Mouse (Mus musculus): ENCODE measurements around the gene Cby3.

Gene Cby3

DNA sequence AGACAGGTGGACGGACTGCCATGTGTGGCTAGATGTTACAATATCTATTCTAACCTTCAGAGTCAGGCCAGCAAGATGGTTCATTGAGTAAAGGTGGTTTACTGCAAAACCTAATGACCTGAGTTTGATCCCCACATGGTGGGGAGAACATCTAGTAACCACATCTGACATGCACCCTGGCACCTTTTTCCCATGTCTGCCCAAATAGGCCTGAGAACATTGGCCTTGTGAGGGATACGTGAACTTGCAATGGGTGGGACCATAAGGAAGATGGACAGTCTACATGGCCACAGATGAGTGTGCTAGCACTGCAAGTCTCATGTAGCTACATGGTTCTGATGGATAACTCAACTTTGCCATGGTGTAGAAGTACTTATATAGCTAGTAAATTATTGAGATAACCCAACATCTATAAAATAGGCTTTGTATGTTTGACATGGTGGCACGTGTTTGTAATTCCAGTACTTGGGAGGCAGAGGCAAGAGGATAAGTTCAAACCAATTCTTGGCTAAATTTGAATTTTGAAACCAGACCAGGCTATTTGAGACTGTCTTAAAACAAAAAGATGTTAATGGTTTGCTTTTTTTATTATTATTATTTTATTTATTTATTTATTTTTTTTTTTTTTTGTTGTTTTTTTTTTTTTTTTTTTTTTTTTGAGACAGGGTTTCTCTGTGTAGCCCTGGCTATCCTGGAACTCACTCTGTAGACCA, 34.1 kb downstream of the Cby3 start:
- no peak for DNase-seq (ENCODE audit: low spot score in 2 of 2)

DNA sequence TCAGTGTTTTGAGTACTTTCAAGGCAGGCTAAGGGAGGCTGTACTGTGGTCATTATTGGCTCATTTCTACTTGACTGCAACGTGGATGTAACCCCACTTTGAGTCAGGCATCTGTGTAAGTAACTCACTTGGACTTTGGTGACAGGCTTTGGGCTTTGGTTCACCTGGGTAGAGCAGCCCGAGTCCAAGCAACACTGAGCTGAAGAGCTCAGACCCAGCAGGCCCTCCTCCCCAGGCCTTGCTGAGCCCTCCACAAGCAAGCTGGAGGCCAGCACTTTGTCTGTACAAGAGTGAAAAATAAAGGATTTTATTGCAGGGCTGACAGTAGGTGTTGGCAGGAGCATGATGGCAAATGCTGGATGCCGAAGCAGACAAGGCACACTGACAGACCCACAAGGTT, 34.7 kb downstream of the Cby3 start:
- no peak for DNase-seq (ENCODE audit: low spot score in 2 of 2)

DNA sequence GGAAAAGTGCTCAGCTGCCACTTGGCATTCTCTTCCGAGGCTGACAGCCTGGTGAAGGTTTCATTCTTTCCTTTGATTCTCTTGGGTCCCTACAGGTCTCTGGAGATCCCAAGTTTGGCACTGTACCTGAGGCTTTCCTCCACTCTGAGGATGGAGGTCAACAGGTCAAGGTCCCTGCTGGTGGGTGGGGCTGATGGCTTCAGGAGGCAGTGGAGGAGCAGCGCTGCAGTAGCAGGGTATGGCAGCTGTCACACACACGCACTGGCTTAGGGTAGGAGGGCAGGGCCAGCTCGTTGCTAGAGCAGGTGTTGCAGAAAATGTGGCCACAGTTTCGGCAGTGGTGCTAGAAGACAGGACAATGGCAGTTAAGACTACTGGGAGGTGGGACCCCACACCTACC, 35.4 kb downstream of the Cby3 start:
- no peak for DNase-seq (ENCODE audit: low spot score in 2 of 2)

DNA sequence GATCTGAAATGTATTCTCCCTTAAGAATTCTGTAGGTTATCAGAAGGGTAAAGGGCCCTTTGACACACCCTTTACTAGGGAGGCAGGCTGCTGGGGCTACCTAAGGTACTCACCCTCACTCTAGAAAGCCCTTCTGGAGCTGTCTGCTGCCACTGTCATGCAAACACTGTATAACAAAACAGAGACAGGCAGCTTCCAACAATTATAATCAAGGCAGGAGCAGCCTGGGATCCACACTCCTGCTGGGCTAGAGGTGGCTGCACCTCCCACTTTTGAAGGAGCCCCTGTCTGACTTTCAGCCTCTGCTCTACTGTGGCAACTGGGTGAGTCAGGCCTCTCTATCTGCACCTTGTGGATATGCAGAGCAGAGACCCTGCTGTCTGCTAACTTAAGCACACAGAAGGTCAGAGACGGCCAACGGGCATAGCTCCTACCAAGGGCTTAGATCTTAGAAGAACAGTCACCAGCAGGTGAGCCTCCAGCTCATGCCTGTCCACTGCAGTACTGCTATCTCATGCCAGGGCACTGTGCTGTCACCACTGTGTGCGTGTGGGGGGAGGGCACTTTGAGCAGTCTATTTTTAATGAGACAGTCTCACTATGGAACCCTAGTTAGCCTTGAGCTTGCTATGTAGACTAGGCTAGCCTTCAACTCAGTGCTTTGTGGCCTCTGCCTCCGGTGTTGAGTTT, 37.2 kb downstream of the Cby3 start:
- DNase-seq (ENCODE audit: low spot score in 2 of 2): no peak

DNA sequence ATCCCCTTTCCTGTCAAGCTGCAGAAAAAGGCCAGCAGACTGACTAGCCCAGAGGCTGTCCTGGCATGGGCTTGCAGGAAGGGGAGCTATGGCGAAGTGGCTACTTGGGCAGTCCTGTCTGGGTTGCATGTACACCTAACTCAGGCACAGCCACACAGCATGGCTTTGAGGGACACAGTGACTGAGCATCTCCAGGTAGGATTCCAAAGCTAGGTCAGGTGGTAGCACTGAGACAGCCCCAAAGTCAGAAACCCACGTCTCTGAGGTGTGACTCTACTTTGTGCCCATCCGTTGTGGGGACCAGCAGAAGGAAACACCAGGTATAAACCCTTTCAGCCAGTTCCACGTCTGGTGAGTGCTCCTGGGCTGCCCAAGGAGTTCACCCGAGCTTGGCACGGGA, 39.0 kb downstream of the Cby3 start:
- DNase-seq (ENCODE audit: low spot score in 2 of 2): no peak

DNA sequence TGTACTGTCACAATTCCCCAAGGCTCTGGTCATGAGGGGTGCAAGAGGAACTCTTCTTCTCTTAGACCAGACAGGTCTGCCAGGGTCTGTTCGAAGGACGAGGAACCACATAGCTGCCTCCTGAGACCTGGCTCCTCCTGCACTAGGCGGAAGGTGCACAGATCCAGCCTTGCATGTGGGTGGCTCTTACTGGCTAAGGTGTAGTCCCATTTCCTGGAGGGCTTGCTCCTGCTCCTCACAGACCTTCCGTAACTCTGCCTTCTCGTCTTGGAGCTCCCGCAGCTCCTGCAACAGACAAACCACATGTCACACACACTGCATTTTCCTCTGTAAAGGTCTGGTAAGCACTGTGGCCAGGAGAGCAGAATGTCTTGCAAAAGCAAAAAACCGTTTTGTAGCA, 40.5 kb downstream of the Cby3 start:
- no peak for DNase-seq (ENCODE audit: low spot score in 2 of 2)

DNA sequence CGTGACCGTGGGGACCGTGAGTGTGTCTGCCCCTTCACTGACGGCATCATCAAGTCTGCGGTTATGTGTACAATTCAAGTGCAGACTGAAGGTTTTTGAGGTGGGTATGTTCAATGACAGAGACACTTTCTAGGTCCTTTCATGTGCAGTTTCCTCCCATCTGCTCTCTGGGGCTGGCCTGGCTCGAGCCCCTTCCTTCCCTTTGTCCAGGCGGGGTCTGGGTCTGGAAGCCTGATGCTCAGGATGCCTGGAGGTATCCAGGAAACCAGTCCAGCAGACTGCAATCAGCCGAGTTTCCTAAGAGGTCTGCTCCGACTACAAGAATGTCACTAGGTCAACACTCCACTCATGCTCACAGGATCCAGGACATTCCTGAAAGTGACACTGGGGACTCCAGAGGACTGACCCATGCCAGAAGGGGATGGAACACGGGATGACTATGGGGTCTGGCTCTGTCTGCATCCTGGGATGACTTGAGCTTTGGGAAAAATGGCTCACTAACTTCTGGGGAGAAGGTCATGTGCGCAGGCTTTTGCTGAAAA, 42.6 kb downstream of the Cby3 start:
- DNase-seq (ENCODE audit: low spot score in 2 of 2): no peak

DNA sequence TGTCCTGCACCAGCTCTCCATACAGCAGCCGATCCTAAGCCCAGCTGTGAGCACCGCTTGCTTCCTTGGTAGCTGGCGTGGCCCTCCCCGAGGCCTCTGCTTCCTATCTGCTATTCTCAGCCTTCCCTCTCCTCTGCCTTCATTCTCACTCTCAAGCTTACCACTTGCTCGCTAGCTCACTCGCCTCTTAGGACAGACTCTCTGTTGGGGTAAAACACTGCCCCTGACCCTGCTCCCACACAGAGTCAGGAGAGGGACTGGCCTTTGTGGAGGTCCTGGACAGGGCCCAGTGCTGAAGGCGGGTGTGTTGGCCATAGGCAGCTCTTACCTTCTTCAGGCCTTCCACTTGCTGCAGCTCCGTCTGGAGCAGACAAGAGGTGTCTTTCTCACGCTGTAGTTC, 43.1 kb downstream of the Cby3 start:
- DNase-seq (ENCODE audit: low spot score in 2 of 2): no peak

DNA sequence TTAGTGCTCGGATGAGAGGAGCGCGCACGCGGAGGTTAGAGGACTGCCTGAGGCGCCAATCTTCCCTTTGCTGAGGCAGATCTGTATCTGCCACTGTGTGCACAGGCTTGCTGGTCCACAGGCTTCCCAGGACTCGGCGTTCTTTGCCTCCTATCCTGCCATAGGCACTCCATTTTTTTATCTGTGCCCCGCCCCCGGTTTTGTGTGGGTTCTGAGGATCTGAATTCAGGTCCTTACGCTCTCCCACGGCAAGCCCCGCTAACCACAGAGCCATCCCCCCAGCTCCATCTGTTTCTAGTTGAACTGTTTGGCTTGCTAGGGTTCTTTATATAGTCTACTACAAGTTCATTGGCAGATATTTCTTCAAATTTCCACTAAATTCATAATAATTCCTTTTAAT, 44.5 kb downstream of the Cby3 start:
- no peak for DNase-seq (ENCODE audit: low spot score in 2 of 2)

DNA sequence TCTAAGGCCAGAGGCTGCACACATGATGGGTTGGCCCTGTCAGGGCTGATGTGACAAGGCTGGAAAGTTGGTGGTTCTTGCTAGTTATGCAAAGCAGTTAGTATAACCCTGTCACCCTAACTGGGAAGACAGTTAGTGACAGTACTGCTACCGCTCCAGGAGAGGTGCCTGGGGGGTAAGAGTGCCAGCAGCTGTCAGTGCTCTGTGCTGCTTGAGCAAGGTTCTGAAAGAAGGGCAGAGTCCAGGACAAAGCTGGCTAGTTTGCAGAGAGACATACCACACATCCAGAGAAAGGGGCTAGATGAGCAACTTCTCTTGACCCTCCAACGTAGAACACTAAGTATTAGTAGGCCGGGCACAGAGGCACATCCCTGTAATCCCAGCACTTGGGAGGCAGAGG, 48.2 kb downstream of the Cby3 start:
- DNase-seq (ENCODE audit: low spot score in 2 of 2): no peak

DNA sequence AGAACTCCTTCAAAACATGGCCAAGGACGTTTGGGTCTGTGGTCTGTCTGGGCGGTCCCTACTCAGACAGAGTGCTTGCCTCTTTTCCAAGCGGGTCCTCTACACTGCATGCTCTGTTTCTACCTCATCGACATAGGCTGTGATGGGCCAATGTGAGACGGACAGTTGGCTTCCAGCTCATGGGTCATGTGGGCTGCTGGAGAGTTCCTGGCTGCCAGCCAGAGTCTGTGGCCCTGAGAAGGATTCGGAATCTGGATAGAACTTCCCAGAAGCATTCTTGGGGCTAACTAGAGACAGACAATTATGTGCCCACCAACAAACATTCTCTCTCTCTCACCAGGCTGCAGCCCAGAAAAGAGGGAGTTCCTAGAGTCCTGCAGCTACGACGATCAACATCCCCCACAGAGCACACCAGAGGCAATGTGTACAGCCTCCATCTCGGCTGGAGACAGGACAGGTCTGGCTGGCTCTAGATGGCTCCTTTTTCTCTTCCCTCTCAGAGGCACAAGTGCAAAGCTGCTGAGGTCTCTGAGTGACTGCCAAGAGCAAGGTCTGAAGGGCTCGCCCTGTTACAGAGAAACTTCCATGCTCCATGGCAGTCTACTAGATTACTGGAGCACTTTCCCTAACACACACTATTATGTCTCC, 49.2 kb downstream of the Cby3 start:
- DNase-seq (ENCODE audit: low spot score in 2 of 2): no peak

DNA sequence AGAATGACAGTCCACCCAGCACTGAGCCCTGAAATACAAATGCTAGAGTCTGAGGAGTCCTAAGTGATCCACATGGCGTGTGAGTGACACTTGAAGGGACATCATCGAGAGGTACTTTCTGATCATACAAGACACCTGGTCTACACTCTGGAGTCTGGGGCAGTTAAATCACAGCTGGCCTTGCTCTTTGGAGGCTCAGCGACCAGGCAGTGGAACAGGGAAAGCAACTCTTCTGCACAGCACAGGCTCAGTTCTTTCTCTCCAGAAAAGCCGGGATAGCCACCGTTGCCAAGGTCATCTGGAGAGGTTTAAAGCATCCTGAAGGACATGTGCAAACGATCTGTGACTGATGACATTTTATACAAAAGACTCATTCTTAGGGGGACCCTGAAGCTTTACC, 53.0 kb downstream of the Cby3 start:
- DNase-seq (ENCODE audit: low spot score in 2 of 2): no peak
